Mouse (Mus musculus): ENCODE measurements around the gene Pfn1. TPM values are rescaled to one million over a fixed set of nuclear protein-coding genes. Genes with fewer than 3 reads are reported as not detected.

The Pfn1 gene
- polyA plus RNA-seq, 1 experiment: 2,636 TPM

DNA sequence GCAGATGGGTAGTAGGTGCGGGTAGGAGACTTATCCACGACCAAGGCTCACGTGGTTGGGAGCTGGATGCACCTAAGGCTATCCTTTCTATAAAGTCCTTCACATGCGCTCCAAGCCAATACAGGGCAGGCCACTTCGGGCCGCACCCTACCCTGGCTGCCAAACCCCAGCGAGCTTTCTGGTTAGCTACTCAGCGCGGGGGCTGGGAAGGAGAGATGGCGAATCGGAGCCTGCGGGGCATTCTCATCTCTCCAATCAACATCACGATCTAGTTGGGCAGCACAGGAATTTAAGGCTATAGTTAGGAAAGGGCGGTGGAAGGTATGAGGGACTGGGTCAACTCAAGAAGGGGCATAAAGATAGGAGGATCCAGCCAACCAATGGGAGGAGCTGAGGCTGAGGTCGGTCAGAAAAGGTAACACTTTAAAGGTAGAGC, 13.9 kb upstream of the Pfn1 start:
- H3K4me3 ChIP-seq: peak overlapping the region; percentile 82
- no peaks in the 10 kb centered on the region for H3K27me3 ChIP-seq (ENCODE audit: control insufficient read depth, insufficient read depth, insufficient read length)
- H3K36me3 ChIP-seq (ENCODE audit: control insufficient read depth, insufficient read depth): peaks cover 11% of the 10 kb centered on the region
- TF ChIP-seq USF1 (IDR thresholded peaks at IDR 0.05; ENCODE audit: low read depth): peak; percentile 34
- no peak for TF ChIP-seq TCF3 (IDR thresholded peaks at IDR 0.05; ENCODE audit: insufficient read length, low read depth)
- TF ChIP-seq POLR2A (IDR thresholded peaks at IDR 0.05; ENCODE audit: insufficient read length, low read depth): peak; percentile 64
- TF ChIP-seq POLR2AphosphoS2 (IDR thresholded peaks at IDR 0.05; ENCODE audit: insufficient read length, low read depth): peak; percentile 46
- H3ac ChIP-seq (ENCODE audit: control insufficient read depth, insufficient read length): peak overlapping the region; percentile 35
- H3K79me2 ChIP-seq (ENCODE audit: control insufficient read depth, insufficient read depth): peaks cover 19% of the 10 kb centered on the region
- peak overlapping the region; percentile 95 for H3K4me2 ChIP-seq (ENCODE audit: low read depth)

DNA sequence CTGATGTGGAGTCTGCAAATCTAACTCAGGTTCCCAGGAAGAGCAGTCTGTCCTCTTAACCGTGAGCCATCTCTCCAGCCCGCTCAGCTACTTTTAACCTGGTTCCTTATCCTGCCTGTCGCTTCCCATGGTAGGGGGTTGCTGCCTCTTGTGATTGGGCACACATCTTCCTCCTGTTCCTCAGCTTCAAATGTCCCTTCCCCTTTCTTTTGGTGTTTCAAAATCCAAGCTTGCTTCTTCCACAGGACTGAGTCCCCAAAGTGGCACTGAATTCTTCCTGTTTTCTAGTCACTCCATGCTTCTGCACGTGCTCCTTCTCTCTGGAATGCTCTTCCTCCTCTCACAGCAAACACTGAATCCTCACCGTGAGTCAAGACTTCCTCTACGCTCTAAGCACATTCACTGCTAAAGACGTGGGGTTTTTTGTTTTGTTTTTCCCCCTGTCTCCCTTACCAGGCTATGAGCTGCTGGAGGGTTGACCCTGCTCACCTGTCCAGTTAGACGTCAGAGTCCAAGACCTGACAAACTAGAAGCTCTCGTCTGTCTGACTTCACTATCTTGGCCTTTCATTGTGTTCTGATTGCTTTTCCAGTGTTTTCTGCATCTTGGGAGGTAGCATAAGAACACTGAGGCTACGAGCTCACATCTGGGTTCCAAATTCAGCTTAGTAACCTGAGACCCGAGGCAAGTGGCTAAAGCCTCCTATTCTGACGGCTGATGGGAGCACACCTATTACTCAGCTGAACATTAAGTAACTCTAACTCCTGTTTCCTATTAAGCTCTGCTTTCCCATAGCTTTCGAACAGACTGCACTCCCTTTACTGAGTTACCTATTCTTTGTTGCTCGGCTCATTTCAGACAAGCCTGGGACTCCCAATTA, 13.1 kb upstream of the Pfn1 start:
- H3K79me2 ChIP-seq (ENCODE audit: control insufficient read depth, insufficient read depth): peaks cover 19% of the 10 kb centered on the region
- H3K4me2 ChIP-seq (ENCODE audit: low read depth): peak overlapping the region; percentile 95
- H3ac ChIP-seq (ENCODE audit: control insufficient read depth, insufficient read length): no peak overlapping the region
- H3K4me3 ChIP-seq: peak overlapping the region; percentile 82
- TF ChIP-seq USF1 (IDR thresholded peaks at IDR 0.05; ENCODE audit: low read depth) (no peak), E2F4 (IDR thresholded peaks at IDR 0.05; ENCODE audit: insufficient read depth) (no peak), TCF3 (IDR thresholded peaks at IDR 0.05; ENCODE audit: insufficient read length, low read depth) (no peak), MYOD1 (IDR thresholded peaks at IDR 0.05; ENCODE audit: control insufficient read depth in 1 of 3, insufficient read length in 2 of 3, low read depth in 2 of 3) (no peak), SRF (IDR thresholded peaks at IDR 0.05; ENCODE audit: control insufficient read depth, insufficient read length, low read depth) (no peak), CEBPB (IDR thresholded peaks at IDR 0.05; ENCODE audit: insufficient read depth, poor library complexity, severe bottlenecking) (no peak), POLR2AphosphoS2 (IDR thresholded peaks at IDR 0.05; ENCODE audit: insufficient read length, low read depth) (no peak), MYOG (IDR thresholded peaks at IDR 0.05; ENCODE audit: control insufficient read depth in 1 of 3, insufficient read depth in 1 of 3, insufficient read length in 2 of 3, low read depth in 2 of 3) (no peak), POLR2A (IDR thresholded peaks at IDR 0.05; ENCODE audit: insufficient read length, low read depth) (no peak), REST (IDR thresholded peaks at IDR 0.05; ENCODE audit: insufficient read depth, insufficient read length) (no peak), TCF12 (IDR thresholded peaks at IDR 0.05; ENCODE audit: insufficient read depth, poor library complexity, severe bottlenecking) (no peak), MAX (IDR thresholded peaks at IDR 0.05; ENCODE audit: low read depth) (no peak)
- H3K36me3 ChIP-seq (ENCODE audit: control insufficient read depth, insufficient read depth): peaks cover 20% of the 10 kb centered on the region
- no peaks in the 10 kb centered on the region for H3K27me3 ChIP-seq (ENCODE audit: control insufficient read depth, insufficient read depth, insufficient read length)

DNA sequence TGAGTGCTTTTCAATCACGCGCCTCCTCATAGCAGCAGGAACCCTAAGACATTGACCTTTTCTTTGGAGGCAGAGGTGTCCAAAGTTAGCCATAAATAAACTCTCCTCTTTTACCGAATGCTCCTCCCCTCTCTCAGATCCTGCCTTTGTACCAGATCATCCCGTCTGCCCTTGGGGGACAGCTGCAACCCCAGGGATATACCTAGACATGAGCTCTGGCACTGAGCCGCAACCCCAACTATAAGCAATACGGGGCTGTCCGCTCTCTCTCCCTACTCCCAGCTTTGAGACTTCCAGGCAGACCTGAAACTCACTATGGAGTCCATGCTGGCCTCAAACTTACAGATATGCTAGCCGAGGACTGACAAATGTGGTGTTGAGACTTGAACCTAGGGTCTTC, 12.2 kb upstream of the Pfn1 start:
- H3K27me3 ChIP-seq (ENCODE audit: control insufficient read depth, insufficient read depth, insufficient read length): no peaks in the 10 kb centered on the region
- peaks cover 19% of the 10 kb centered on the region for H3K79me2 ChIP-seq (ENCODE audit: control insufficient read depth, insufficient read depth)
- no peak overlapping the region for H3ac ChIP-seq (ENCODE audit: control insufficient read depth, insufficient read length)
- H3K4me3 ChIP-seq: no peak overlapping the region
- H3K36me3 ChIP-seq (ENCODE audit: control insufficient read depth, insufficient read depth): peaks cover 27% of the 10 kb centered on the region
- H3K4me2 ChIP-seq (ENCODE audit: low read depth): no peak overlapping the region
- peak in 1 of 3 experiments; percentile 25 for TF ChIP-seq MYOD1 (IDR thresholded peaks at IDR 0.05; ENCODE audit: control insufficient read depth in 1 of 3, insufficient read length in 2 of 3, low read depth in 2 of 3)
- no peak for TF ChIP-seq TCF12 (IDR thresholded peaks at IDR 0.05; ENCODE audit: insufficient read depth, poor library complexity, severe bottlenecking)
- TF ChIP-seq E2F4 (IDR thresholded peaks at IDR 0.05; ENCODE audit: insufficient read depth): no peak

DNA sequence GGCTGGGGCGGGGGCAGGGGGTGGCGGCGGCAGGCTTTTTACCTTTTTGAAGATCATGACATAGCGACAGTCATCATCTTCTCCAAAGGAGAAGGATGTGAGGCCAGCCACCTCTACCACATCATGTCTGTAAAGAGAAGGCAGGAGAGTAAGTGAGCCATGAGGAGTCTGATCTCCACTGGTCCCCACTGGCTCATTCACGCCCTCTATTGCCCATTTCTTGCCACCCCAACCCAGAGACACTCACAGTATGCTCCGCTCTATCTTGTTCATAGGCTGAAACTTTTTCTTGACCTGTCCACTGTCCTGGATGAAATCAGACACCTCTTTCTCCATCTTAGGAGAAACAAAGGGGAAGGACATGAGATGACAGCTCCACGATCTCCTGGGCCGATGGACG, 10.3 kb upstream of the Pfn1 start:
- peak; percentile 74 for TF ChIP-seq POLR2AphosphoS2 (IDR thresholded peaks at IDR 0.05; ENCODE audit: insufficient read length, low read depth)
- TF ChIP-seq TCF3 (IDR thresholded peaks at IDR 0.05; ENCODE audit: insufficient read length, low read depth): no peak
- Histone ChIP-seq H3ac (ENCODE audit: control insufficient read depth, insufficient read length) (no peak overlapping the region), H3K4me3 (no peak overlapping the region), H3K4me2 (ENCODE audit: low read depth) (no peak overlapping the region), H3K36me3 (ENCODE audit: control insufficient read depth, insufficient read depth) (peaks cover 37% of the 10 kb centered on the region), H3K27me3 (ENCODE audit: control insufficient read depth, insufficient read depth, insufficient read length) (no peaks in the 10 kb centered on the region), H3K79me2 (ENCODE audit: control insufficient read depth, insufficient read depth) (peaks cover 30% of the 10 kb centered on the region)

DNA sequence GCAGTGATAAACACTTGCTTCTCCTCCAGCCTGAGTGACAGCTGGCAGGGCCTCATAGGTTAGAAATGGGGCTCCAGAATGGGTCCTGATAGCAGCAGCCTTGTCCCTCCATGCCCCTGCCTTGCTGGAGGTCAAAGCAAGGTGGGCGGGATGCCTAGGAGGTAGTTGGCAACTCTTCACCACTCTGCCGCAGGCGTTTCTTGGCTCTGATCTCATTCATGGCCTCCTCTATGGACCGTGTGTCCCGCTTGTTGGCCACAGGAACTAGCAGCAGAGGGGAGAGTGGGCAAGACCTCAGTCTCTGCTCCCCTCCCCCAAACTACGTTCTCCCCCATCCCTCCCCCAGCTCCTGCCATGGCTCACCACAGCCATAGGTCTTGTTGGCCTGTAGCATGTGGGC, 9.5 kb upstream of the Pfn1 start:
- Histone ChIP-seq H3K4me2 (ENCODE audit: low read depth) (no peak overlapping the region), H3K36me3 (ENCODE audit: control insufficient read depth, insufficient read depth) (peaks cover 37% of the 10 kb centered on the region), H3ac (ENCODE audit: control insufficient read depth, insufficient read length) (no peak overlapping the region), H3K79me2 (ENCODE audit: control insufficient read depth, insufficient read depth) (peaks cover 38% of the 10 kb centered on the region), H3K4me3 (no peak overlapping the region), H3K27me3 (ENCODE audit: control insufficient read depth, insufficient read depth, insufficient read length) (no peaks in the 10 kb centered on the region)
- TF ChIP-seq SRF (IDR thresholded peaks at IDR 0.05; ENCODE audit: control insufficient read depth, insufficient read length, low read depth): no peak
- TF ChIP-seq POLR2A (IDR thresholded peaks at IDR 0.05; ENCODE audit: insufficient read length, low read depth): peak; percentile 49
- TF ChIP-seq TCF12 (IDR thresholded peaks at IDR 0.05; ENCODE audit: insufficient read depth, poor library complexity, severe bottlenecking): no peak
- TF ChIP-seq REST (IDR thresholded peaks at IDR 0.05; ENCODE audit: insufficient read depth, insufficient read length): no peak
- no peak for TF ChIP-seq MYOG (IDR thresholded peaks at IDR 0.05; ENCODE audit: control insufficient read depth in 1 of 3, insufficient read depth in 1 of 3, insufficient read length in 2 of 3, low read depth in 2 of 3)
- no peak for TF ChIP-seq TCF3 (IDR thresholded peaks at IDR 0.05; ENCODE audit: insufficient read length, low read depth)
- peak; percentile 93 for TF ChIP-seq POLR2AphosphoS2 (IDR thresholded peaks at IDR 0.05; ENCODE audit: insufficient read length, low read depth)
- TF ChIP-seq USF1 (IDR thresholded peaks at IDR 0.05; ENCODE audit: low read depth): no peak
- no peak for TF ChIP-seq CEBPB (IDR thresholded peaks at IDR 0.05; ENCODE audit: insufficient read depth, poor library complexity, severe bottlenecking)
- no peak for TF ChIP-seq E2F4 (IDR thresholded peaks at IDR 0.05; ENCODE audit: insufficient read depth)
- no peak for TF ChIP-seq MAX (IDR thresholded peaks at IDR 0.05; ENCODE audit: low read depth)
- no peak for TF ChIP-seq MYOD1 (IDR thresholded peaks at IDR 0.05; ENCODE audit: control insufficient read depth in 1 of 3, insufficient read length in 2 of 3, low read depth in 2 of 3)

All from myocyte (in vitro differentiated cells).